Mouse (Mus musculus): ENCODE data around the gene Grid1. TPM values are rescaled to one million over a fixed set of nuclear protein-coding genes. Genes with fewer than 3 reads are reported as not detected.

Gene Grid1
- polyA plus RNA-seq, 1 experiment = 0.13 TPM

GRCm38 (mm10) chr14:34824186-34824585 is 4.3 kb downstream of the Grid1 start:
- 79% methylated on average over 3 of the region's 3 CpGs for WGBS
- TF ChIP-seq POLR2A (IDR thresholded peaks at IDR 0.05; ENCODE audit: borderline replicate concordance, extremely low read depth, low read depth, low read length) (no peak), CTCF (IDR thresholded peaks at IDR 0.05; ENCODE audit: insufficient read depth, low read length) (no peak)
- Histone ChIP-seq H3K4me1 (ENCODE audit: control insufficient read depth, insufficient read depth, low read length) (no peaks in the 10 kb centered on the region), H3K4me3 (replicated peaks; ENCODE audit: extremely low read depth, low read depth, low read length) (no peak overlapping the region)
- DNase-seq = no peak

GRCm38 (mm10) chr14:34825902-34826301 is 6.0 kb downstream of the Grid1 start:
- DNase-seq = no peak
- TF ChIP-seq POLR2A (IDR thresholded peaks at IDR 0.05; ENCODE audit: borderline replicate concordance, extremely low read depth, low read depth, low read length) (no peak), CTCF (IDR thresholded peaks at IDR 0.05; ENCODE audit: insufficient read depth, low read length) (no peak)
- 50% methylated on average over 3 of the region's 3 CpGs for WGBS
- H3K4me3 ChIP-seq (replicated peaks; ENCODE audit: extremely low read depth, low read depth, low read length) = no peak overlapping the region
- no peaks in the 10 kb centered on the region for H3K4me1 ChIP-seq (ENCODE audit: control insufficient read depth, insufficient read depth, low read length)

DNA sequence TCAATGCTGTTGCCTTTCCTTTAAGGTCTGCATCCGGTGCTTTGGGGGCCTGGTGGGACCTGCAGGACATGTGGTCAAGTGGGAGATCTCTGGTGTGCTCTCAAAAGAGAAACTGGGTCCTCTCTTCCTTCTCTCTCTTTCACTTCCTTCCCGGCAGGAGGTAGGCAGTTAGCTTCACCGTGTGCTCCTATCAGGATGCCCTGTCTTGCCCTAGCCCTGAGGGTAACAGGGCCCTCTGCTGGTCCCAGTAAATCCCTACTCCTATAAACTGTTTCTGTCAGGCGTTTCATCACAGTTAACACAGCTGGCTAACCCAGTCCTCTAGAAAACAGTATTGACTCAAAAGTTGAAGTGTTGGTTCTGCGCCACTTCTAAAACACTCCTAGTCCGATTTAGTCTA is 9.9 kb downstream of the Grid1 start:
- Histone ChIP-seq H3K4me1 (ENCODE audit: control insufficient read depth, insufficient read depth, low read length) (no peaks in the 10 kb centered on the region), H3K4me3 (replicated peaks; ENCODE audit: extremely low read depth, low read depth, low read length) (no peak overlapping the region)
- DNase-seq = no peak
- no peak for TF ChIP-seq POLR2A (IDR thresholded peaks at IDR 0.05; ENCODE audit: borderline replicate concordance, extremely low read depth, low read depth, low read length)
- no peak for TF ChIP-seq CTCF (IDR thresholded peaks at IDR 0.05; ENCODE audit: insufficient read depth, low read length)
- WGBS = 52% methylated on average over 6 of the region's 6 CpGs

DNA sequence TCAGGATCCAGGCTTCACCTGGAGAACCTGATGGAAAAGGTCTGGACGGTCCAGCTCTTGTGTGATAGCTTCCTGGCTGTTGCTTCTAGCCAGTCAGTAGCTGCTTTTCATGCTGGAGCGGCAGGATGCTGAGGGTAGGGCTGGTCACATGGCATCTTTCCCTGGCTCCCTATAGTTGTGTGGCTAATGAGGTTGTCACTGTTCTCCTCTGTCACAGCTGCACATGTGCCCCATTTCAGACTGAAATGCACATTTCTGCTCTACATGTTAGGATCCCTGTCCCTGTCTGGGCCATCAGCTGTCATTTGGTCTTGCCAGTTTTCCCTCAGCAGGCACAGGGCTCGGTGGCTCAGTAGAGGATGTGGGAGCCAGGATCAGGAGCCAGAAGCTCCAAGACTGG is 17.2 kb downstream of the Grid1 start:
- WGBS = 79% methylated on average over 3 of the region's 3 CpGs
- no peaks in the 10 kb centered on the region for H3K4me1 ChIP-seq (ENCODE audit: control insufficient read depth, insufficient read depth, low read length)
- DNase-seq = no peak
- no peak overlapping the region for H3K4me3 ChIP-seq (replicated peaks; ENCODE audit: extremely low read depth, low read depth, low read length)
- no peak for TF ChIP-seq POLR2A (IDR thresholded peaks at IDR 0.05; ENCODE audit: borderline replicate concordance, extremely low read depth, low read depth, low read length)
- no peak for TF ChIP-seq CTCF (IDR thresholded peaks at IDR 0.05; ENCODE audit: insufficient read depth, low read length)

DNA sequence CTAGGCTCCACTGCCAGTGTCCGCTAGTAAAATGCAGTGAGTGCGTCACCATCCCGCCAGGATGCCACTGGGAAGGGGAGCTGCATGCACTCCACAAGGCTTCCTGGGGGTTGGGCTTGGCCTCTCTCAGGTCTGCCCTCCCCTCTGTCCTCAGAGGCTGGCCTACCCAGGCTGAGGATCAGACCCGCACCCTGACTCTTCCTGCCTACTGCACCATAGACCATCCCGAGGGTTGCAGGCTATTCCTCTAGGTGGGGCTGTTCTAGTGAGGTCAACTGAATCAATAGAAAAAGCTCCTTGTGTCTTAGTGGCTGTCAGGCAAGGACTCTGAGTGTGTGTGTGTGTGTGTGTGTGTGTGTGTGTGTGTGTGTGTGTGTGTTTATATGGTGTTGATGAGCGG is 19.1 kb downstream of the Grid1 start:
- no peak for DNase-seq
- H3K4me1 ChIP-seq (ENCODE audit: control insufficient read depth, insufficient read depth, low read length) = no peaks in the 10 kb centered on the region
- WGBS = 57% methylated on average over 6 of the region's 6 CpGs
- no peak for TF ChIP-seq CTCF (IDR thresholded peaks at IDR 0.05; ENCODE audit: insufficient read depth, low read length)
- TF ChIP-seq POLR2A (IDR thresholded peaks at IDR 0.05; ENCODE audit: borderline replicate concordance, extremely low read depth, low read depth, low read length) = no peak
- H3K4me3 ChIP-seq (replicated peaks; ENCODE audit: extremely low read depth, low read depth, low read length) = no peak overlapping the region

DNA sequence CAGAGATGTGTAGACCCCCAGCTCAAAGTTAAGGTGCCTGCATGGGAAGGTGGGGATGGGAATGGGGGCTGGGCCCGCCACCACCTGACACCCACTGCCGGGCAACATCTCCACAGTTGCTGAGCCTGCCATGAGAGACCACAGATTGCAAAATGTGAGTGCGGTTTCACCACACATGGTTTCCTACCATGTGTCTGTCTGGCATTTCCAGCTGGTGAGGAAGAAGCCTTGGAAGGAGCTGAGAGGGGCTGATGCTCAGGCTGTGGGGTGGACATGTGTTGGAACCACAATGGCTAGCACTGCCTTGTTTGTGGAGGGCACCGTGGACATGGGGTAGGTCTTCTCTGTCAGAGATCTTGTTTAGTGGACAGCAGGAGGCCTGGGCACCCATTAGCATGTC is 20.0 kb downstream of the Grid1 start:
- H3K4me3 ChIP-seq (replicated peaks; ENCODE audit: extremely low read depth, low read depth, low read length) = no peak overlapping the region
- H3K4me1 ChIP-seq (ENCODE audit: control insufficient read depth, insufficient read depth, low read length) = no peaks in the 10 kb centered on the region
- DNase-seq = no peak
- 86% methylated on average over 4 of the region's 4 CpGs for WGBS
- TF ChIP-seq CTCF (IDR thresholded peaks at IDR 0.05; ENCODE audit: insufficient read depth, low read length) = no peak
- no peak for TF ChIP-seq POLR2A (IDR thresholded peaks at IDR 0.05; ENCODE audit: borderline replicate concordance, extremely low read depth, low read depth, low read length)

DNA sequence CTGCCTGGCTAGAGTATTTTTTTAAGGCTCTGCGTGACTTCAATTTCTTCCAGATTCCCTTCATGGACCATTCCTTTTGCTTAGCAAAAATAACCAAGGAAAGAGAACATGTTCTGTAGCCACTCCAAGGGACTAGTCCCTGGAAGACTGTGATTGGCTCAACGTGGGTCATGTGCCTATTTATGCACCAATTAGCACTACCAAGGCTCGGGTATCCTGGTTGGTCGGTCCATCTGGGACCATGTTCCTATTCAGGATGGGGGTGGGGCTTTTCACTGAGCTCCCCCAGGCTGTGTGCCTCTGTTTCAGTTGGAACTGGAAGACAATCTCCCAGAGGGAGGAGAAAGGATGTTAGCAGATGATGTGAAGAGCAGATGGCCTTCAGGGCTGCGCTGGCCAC is 23.7 kb downstream of the Grid1 start:
- 66% methylated on average over 5 of the region's 5 CpGs for WGBS
- DNase-seq = no peak
- Histone ChIP-seq H3K4me3 (replicated peaks; ENCODE audit: extremely low read depth, low read depth, low read length) (no peak overlapping the region), H3K4me1 (ENCODE audit: control insufficient read depth, insufficient read depth, low read length) (no peaks in the 10 kb centered on the region)
- no peak for TF ChIP-seq CTCF (IDR thresholded peaks at IDR 0.05; ENCODE audit: insufficient read depth, low read length)
- no peak for TF ChIP-seq POLR2A (IDR thresholded peaks at IDR 0.05; ENCODE audit: borderline replicate concordance, extremely low read depth, low read depth, low read length)

DNA sequence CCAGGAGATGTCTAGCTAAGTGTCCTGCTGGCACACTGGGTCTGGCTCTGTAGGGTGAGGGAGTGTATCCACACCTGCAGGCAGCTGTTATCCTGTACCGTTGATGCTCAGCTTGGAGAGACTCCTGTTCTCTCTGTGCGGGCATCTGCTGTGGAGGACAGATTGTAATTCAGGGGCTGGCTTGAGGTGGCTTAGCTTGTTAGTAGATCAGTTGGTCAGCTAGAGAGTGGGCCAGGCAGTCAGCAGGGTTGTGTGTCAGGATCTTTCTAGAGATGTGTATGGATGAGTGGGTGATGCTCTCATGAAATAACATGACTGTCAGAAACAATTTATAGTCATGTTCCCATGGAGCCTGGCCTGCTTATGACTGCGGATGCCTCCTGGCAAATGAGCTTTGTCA is 24.3 kb downstream of the Grid1 start:
- TF ChIP-seq POLR2A (IDR thresholded peaks at IDR 0.05; ENCODE audit: borderline replicate concordance, extremely low read depth, low read depth, low read length) (no peak), CTCF (IDR thresholded peaks at IDR 0.05; ENCODE audit: insufficient read depth, low read length) (no peak)
- WGBS = 87% methylated on average over 3 of the region's 3 CpGs
- DNase-seq = no peak
- Histone ChIP-seq H3K4me3 (replicated peaks; ENCODE audit: extremely low read depth, low read depth, low read length) (no peak overlapping the region), H3K4me1 (ENCODE audit: control insufficient read depth, insufficient read depth, low read length) (no peaks in the 10 kb centered on the region)

DNA sequence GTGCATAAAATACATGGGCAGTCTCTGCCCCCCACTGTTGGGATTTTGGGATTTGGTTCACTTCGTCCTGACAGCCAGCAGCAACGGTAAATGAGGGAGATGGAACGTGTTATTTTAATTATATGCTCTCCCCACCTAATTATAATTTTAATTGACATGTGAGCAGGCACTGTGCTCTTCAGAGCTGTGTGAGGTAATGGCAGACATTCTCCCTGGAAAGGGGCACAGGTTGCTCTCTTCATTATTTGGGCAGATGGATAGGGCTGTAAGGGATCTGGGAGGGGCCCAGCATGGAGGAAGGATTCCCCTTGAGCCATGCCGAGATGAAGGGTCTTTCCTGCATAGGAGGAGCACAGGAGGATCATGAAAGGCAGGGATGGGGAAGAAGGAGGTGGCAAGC is 26.9 kb downstream of the Grid1 start:
- H3K4me3 ChIP-seq (replicated peaks; ENCODE audit: extremely low read depth, low read depth, low read length) = no peak overlapping the region
- TF ChIP-seq CTCF (IDR thresholded peaks at IDR 0.05; ENCODE audit: insufficient read depth, low read length) (no peak), POLR2A (IDR thresholded peaks at IDR 0.05; ENCODE audit: borderline replicate concordance, extremely low read depth, low read depth, low read length) (no peak)
- WGBS = 64% methylated on average over 4 of the region's 4 CpGs
- no peak for DNase-seq
- no peaks in the 10 kb centered on the region for H3K4me1 ChIP-seq (ENCODE audit: control insufficient read depth, insufficient read depth, low read length)

DNA sequence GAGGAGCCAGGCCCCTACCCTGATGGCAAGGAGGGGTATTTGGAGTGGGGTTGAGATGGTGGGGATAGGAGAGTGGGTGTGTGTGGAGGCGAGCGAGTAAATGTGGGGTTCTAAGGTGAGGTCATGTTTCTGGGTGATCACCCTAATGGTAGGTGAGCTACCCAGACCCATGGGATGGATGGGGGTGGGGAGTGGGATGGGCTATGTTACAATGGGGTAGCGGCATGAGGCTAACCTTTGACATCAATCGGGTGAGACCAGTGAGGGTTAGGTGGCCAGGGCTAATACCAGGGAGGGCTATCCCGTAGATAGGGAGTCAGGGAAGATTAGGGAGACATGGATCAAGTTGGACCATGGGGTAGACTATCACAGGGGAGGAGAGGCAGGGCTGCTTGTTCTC is 27.7 kb downstream of the Grid1 start:
- DNase-seq = no peak
- 89% methylated on average over 5 of the region's 5 CpGs for WGBS

More for the DNA sequence above, 27.7 kb downstream of the Grid1 start:
- TF ChIP-seq CTCF (IDR thresholded peaks at IDR 0.05; ENCODE audit: insufficient read depth, low read length) = no peak
- no peak for TF ChIP-seq POLR2A (IDR thresholded peaks at IDR 0.05; ENCODE audit: borderline replicate concordance, extremely low read depth, low read depth, low read length)
- Histone ChIP-seq H3K4me3 (replicated peaks; ENCODE audit: extremely low read depth, low read depth, low read length) (no peak overlapping the region), H3K4me1 (ENCODE audit: control insufficient read depth, insufficient read depth, low read length) (no peaks in the 10 kb centered on the region)
